Mouse (Mus musculus): ENCODE data around the gene Olfr566.

The Olfr566 gene

DNA sequence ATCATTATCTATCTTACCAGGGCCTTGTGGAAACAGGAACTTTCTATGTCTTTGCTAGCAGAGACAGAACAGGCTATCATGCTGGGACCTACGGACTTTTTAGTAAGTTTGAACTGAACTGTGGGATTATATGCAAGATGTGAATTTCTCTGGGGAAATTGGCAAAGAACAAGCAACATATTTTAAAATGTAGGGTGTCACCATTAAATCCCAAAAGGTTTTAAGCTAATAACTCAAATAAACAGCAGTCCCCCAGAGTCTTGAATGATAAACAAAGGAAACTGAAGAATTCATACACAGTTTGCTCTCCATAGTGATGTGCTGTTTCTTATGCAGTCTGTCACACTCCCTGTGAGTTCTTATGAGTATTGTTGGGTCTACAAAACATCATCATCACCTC, at the start of gene Olfr566:
Olfr566 (minus strand) TSS at position 101 of the 400 bp plus-strand sequence.
- DNase-seq: no peak

DNA sequence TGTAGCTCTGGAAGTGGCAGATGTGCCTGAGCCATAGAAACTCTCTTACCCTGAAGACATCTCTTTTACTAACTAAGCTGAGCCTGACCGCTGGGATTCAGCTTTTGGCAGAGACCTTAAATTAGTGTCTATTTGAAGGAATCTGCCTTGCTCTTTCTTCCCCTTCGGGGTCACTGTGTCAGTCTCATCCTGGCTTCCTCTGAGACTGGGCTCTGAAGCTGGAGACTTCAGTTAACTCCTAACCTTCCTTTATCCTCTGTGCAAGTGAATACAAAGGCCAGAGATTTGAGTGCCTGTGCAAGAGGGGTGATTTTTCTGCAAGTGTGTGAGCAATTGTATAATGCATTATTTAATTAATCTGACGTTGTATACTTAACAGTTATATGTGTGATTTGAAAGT, 32.2 kb upstream of the Olfr566 start, which contains the start of gene Olfr569:
Olfr569 (minus strand) TSS at position 101 of the 400 bp plus-strand sequence.
- no peak for DNase-seq

DNA sequence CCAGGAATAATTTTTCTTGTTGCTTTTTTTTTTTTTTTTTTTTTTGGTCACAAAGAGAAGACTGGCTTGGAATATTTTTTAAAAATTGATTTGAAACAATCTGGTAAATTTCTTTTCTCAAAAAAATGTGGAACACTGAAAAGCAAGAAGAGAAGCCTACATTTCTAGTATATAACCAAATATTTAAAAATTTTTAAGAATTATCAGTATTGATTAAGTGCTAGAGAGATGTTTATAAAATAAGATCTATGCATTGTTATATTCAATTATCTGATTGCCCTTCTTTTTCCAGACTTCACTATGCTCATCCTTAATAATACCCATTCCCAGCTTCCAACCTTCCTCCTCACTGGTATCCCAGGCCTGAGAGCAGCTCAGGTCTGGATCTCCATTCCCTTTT, 18.3 kb upstream of the Olfr566 start, which contains the start of gene Olfr568:
Olfr568 (plus strand) TSS at position 301 of the 400 bp plus-strand sequence.
- no peak for DNase-seq

DNA sequence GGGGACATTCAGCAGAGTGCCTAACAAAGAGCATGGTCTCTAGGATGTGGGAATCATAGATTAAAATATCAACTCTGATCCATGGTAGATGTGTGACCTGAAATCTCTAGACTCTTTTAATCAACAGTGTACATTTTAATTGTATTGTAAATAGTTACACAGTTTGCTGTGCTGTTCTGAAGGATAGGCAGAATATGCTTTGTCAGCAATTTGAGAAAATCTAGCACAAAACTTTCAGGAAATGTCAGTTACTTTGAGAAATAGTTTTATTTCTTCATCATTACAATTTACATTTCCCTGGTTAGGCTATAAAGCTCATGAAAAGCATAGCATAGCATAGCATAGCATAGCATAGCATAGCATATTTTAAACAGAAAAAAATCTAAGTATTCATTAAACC, 2.8 kb downstream of the Olfr566 start:
- no peak for DNase-seq

All from kidney, adult 18-20 months (tissue).